Mouse (Mus musculus): ENCODE data around the gene Tnfrsf18. TPM values are rescaled to one million over a fixed set of nuclear protein-coding genes. Genes with fewer than 3 reads are reported as not detected.

Tnfrsf18 gene
- total RNA-seq, 2 experiments from 2014 or later = not detected

- no peak for TF ChIP-seq CTCF (conservative IDR thresholded peaks at IDR 0.05)
- no peak for DNase-seq (ENCODE audit: low spot score in 2 of 2)
- H3K4me3 ChIP-seq = no peak overlapping the region
- H3K27ac ChIP-seq = no peak overlapping the region
Measured at GRCm38 (mm10) chr4:156021381-156021780, 4.6 kb upstream of the Tnfrsf18 start.

- no peak for DNase-seq (ENCODE audit: low spot score in 2 of 2)
- Histone ChIP-seq H3K4me3 (no peak overlapping the region), H3K27ac (no peak overlapping the region)
- no peak for TF ChIP-seq CTCF (conservative IDR thresholded peaks at IDR 0.05)
Measured at GRCm38 (mm10) chr4:156021942-156022419, 4.0 kb upstream of the Tnfrsf18 start.

GRCm38 (mm10) chr4:156023520-156023919, 2.4 kb upstream of the Tnfrsf18 start:
- DNase-seq (ENCODE audit: low spot score in 2 of 2) = no peak
- no peak overlapping the region for H3K4me3 ChIP-seq
- TF ChIP-seq CTCF (conservative IDR thresholded peaks at IDR 0.05) = no peak
- H3K27ac ChIP-seq = no peak overlapping the region

GRCm38 (mm10) chr4:156024184-156024583, 1.8 kb upstream of the Tnfrsf18 start:
- no peak for DNase-seq (ENCODE audit: low spot score in 2 of 2)
- no peak for TF ChIP-seq CTCF (conservative IDR thresholded peaks at IDR 0.05)
- Histone ChIP-seq H3K4me3 (no peak overlapping the region), H3K27ac (no peak overlapping the region)

- H3K27ac ChIP-seq = no peak overlapping the region
- DNase-seq (ENCODE audit: low spot score in 2 of 2) = no peak
- H3K4me3 ChIP-seq = no peak overlapping the region
- no peak for TF ChIP-seq CTCF (conservative IDR thresholded peaks at IDR 0.05)
Measured at GRCm38 (mm10) chr4:156028580-156028979, 2.6 kb downstream of the Tnfrsf18 start.

GRCm38 (mm10) chr4:156030651-156031118, 4.7 kb downstream of the Tnfrsf18 start:
- no peak; the same call in 1 of the 2 replicates for TF ChIP-seq CTCF (conservative IDR thresholded peaks at IDR 0.05)

DNA sequence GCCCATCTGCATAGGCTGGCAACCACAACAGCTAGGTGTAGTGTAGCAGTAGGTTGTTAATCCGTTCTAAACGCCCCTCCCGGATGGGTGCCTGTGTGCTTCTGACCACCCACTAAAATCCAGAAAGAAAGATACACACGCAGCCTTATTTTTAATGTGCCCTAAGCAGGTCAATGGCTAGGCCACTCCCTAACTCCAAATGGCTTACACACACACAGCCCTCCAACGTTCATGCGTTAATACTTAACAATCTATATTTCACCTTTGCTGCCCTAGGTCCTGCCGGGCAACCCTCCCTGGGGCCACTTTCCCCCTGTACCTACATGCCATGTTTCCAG, 5.3 kb downstream of the Tnfrsf18 start:
- TF ChIP-seq CTCF (conservative IDR thresholded peaks at IDR 0.05) = no peak
- Histone ChIP-seq H3K27ac (peak overlapping the region; percentile 85), H3K4me3 (peak overlapping the region; percentile 69)
- DNase-seq (ENCODE audit: low spot score in 2 of 2) = no peak

More at GRCm38 (mm10) chr4:156030651-156031118, 4.7 kb downstream of the Tnfrsf18 start:
- peak overlapping the region; percentile 69 for H3K4me3 ChIP-seq
- peak overlapping the region; percentile 85 for H3K27ac ChIP-seq
- DNase-seq (ENCODE audit: low spot score in 2 of 2) = no peak

DNA sequence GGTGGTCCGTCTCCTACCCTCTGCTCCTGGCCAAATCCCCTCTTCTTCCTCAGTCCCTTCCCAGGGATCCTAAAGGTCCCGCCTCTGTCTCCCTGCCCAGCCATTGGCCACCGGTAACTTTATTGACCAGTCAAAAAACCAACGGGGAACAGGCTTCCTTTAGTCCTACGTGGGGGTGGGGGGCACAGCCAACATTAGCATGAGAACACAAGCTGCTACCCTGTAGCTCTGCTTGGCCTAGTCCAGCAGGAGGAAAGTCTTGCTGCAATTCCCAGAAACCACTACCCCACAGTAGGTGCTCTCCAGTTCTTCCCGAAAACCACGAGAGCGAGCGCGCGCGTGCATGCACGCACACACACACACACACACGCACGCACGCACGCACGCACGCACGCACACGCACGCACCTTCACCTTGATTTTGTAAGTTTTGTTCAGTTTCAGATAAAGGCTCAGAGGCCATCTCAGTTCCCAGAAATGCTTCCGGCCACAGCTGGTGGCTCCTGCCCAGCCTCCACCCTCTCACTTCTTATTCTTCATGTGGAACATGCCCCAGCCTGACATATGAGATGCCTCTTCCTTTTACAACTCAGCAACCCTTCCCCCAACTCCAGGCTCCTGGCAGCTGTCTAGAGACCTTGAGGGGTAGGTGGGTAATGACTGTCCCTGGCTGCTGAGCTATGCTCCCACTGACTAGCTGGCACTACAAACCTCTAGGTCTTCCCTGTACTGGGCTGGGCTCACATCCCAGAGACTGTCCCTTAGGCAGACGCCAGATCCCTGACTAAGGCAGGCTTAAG, 5.8 kb downstream of the Tnfrsf18 start:
- DNase-seq (ENCODE audit: low spot score in 2 of 2) = peak; percentile 71 to 80
- peak overlapping the region; percentile 69 for H3K4me3 ChIP-seq
- H3K27ac ChIP-seq = peak overlapping the region; percentile 85
- TF ChIP-seq CTCF (conservative IDR thresholded peaks at IDR 0.05) = no peak

DNA sequence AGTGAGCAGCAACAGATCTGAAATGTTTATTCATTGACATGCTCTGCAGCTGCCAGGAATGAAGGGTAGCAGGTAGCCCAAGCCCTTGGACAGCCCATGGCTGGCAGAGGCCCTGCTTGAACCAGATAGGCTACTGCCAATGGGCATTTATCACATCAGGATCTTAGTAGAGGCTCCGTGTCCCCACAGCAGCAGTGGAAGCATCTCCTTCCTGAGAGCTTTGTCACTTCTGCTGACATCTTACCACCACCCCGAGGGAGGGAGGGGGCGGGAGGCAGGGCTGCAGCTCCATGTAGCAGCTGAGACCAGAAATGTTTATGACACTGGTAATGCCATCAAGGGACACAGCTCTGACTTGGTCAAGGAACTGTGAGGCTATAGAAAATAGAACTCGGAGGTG, 6.9 kb downstream of the Tnfrsf18 start:
- no peak for TF ChIP-seq CTCF (conservative IDR thresholded peaks at IDR 0.05)
- no peak for DNase-seq (ENCODE audit: low spot score in 2 of 2)
- no peak overlapping the region for H3K4me3 ChIP-seq
- H3K27ac ChIP-seq = no peak overlapping the region

GRCm38 (mm10) chr4:156033476-156034119, 7.6 kb downstream of the Tnfrsf18 start:
- Histone ChIP-seq H3K4me3 (no peak overlapping the region), H3K27ac (no peak overlapping the region)
- peak; percentile 82 for TF ChIP-seq CTCF (conservative IDR thresholded peaks at IDR 0.05)
- DNase-seq (ENCODE audit: low spot score in 2 of 2) = no peak

DNA sequence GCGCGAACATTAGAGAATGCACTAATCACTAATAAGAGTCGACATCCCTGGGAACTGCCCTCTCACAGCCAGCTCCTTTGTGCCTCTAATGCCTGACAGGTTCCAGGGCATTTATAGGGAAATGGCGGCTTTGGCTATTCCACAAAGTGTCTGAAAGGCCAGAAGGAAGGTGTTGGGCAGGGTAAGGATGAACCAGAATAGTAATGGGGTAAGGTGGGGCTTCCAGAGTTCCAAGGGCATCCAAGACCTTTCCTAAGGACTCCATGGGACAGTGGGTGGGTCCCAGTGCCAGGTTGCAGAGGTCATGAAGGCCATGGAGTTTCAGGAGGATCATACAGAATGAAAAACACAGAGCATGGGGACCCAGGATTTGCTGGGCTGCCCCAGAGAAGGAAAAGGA, 8.3 kb downstream of the Tnfrsf18 start:
- Histone ChIP-seq H3K4me3 (no peak overlapping the region), H3K27ac (no peak overlapping the region)
- DNase-seq (ENCODE audit: low spot score in 2 of 2) = no peak
- TF ChIP-seq CTCF (conservative IDR thresholded peaks at IDR 0.05) = no peak

GRCm38 (mm10) chr4:156034901-156035300, 8.9 kb downstream of the Tnfrsf18 start:
- no peak overlapping the region for H3K4me3 ChIP-seq
- TF ChIP-seq CTCF (conservative IDR thresholded peaks at IDR 0.05) = no peak
- DNase-seq (ENCODE audit: low spot score in 2 of 2) = no peak
- H3K27ac ChIP-seq = no peak overlapping the region

- no peak for TF ChIP-seq CTCF (conservative IDR thresholded peaks at IDR 0.05)
- no peak for DNase-seq (ENCODE audit: low spot score in 2 of 2)
- Histone ChIP-seq H3K27ac (no peak overlapping the region), H3K4me3 (no peak overlapping the region)
Measured at GRCm38 (mm10) chr4:156044754-156045153, 18.8 kb downstream of the Tnfrsf18 start.
